Mouse (Mus musculus) lung, adult 2 months (tissue): Measurements from ENCODE around the gene Chrnb1.

Experiments used
- CTCF ChIP-seq: fragments of 200-500 bp; IDR thresholded peaks from 2 replicates; pipeline ENCODE4 v1.5.1; 2011; ENCODE audit warnings: mild to moderate bottlenecking, low read length, control low read depth; ENCODE audit not compliant: insufficient read depth
- POLR2A ChIP-seq: fragments of 200-500 bp; IDR thresholded peaks from 2 replicates; pipeline ENCODE4 v1.6.1; 2011; ENCODE audit warnings: low read depth, mild to moderate bottlenecking, control low read depth, low read length, borderline replicate concordance; ENCODE audit errors: extremely low read depth

DNA sequence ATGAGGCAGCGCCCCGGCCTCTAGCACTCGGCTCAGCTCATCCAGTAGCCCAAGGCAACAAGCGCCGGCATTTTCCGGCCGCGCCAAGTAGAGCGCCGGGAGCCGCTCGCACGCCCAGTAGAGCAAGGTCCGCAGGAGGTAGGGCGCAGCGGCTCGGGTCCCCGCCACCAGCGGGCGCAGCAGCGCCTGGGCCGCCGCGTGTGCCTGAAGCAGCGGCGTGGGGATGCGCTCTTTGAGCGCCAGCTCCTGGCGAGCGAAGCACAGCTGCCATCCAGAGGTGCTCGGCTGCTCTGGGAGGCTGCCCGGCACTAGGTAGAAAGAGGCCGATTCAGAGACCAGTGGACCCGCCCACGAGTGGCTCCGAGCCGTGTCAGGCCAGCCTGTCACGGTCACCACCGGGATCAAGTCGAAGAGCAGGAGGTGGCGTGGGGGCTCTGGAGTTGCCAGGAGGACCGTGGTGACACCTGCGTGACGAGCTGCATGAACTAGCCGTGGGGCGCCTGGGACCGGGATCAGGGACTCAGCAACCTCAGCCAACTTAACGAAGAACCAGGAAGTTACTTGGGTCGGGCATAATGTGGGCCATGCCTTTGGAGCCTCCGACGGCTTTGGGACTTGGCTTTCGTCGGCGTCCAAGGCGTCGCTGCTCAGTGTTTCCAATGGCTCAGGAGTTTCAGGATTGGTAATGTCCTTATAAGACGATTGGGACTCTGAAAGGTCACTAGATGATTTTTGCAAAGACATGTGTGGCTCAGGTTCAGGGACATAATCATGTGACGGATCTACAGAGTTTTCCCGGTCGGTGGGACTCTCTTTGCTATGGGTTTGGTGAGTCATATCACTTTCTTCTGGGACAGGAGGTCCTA lies 8.3 kb upstream of the Chrnb1 start:
- no peak; the same call in 1 of the 2 replicates for TF ChIP-seq POLR2A
- TF ChIP-seq CTCF: peak; percentile 33; the same call in 1 of the 2 replicates
